Mouse (Mus musculus) MEL (cell line): ENCODE results near the gene Ofcc1. TPM values are rescaled to one million over a fixed set of nuclear protein-coding genes. Genes with fewer than 3 reads are reported as not detected.

Source experiments
- DNase-seq: peaks from one replicate; pipeline ENCODE4 v3.0.0; 2011; ENCODE audit warnings: low read depth, low spot score
- H3K27ac ChIP-seq: 2 replicates; pipeline ENCODE4 v1.5.1; 2012; ENCODE audit warnings: low read depth, mild to moderate bottlenecking, control low read depth, low read length, moderate library complexity; ENCODE audit not compliant: control insufficient read depth
- H3K27me3 ChIP-seq, 2 experiments: fragments of 150-350 bp in 1 of 2; sonication (generic) in 1 of 2; 2 replicates each; pipeline ENCODE4 v1.6.1; 2012; ENCODE audit warnings: low read length in 2 of 2, mild to moderate bottlenecking in 2 of 2, improper control_type of control experiment in 1 of 2, moderate library complexity in 1 of 2; ENCODE audit not compliant: insufficient read depth in 2 of 2, control insufficient read depth in 1 of 2
- H3K36me3 ChIP-seq, 2 experiments: 2 replicates each; pipeline ENCODE4 v1.6.1; 2012 to 2014; ENCODE audit warnings: low read length in 2 of 2, improper control_type of control experiment in 1 of 2, inconsistent platforms in 1 of 2, mild to moderate bottlenecking in 1 of 2; ENCODE audit not compliant: insufficient read depth in 2 of 2, control insufficient read depth in 1 of 2
- H3K4me1 ChIP-seq, 2 experiments: fragments of 150-350 bp in 1 of 2; sonication (generic) in 1 of 2; 2 replicates each; pipeline ENCODE4 v1.6.1; 2012; ENCODE audit warnings: low read length in 2 of 2, improper control_type of control experiment in 1 of 2, mild to moderate bottlenecking in 1 of 2; ENCODE audit not compliant: insufficient read depth in 2 of 2, control insufficient read depth in 1 of 2
- H3K4me3 ChIP-seq, 2 experiments: fragments of 150-350 bp in 1 of 2; sonication (generic) in 1 of 2; 2 replicates each; pipeline ENCODE4 v1.5.1; 2012; ENCODE audit warnings: low read depth in 2 of 2, low read length in 2 of 2, mild to moderate bottlenecking in 2 of 2, moderate library complexity in 2 of 2, control low read depth in 1 of 2, improper control_type of control experiment in 1 of 2; ENCODE audit not compliant: control insufficient read depth in 1 of 2, insufficient read depth in 1 of 2
- H3K79me2 ChIP-seq: 2 replicates; pipeline ENCODE4 v1.6.1; 2012; ENCODE audit warnings: mild to moderate bottlenecking, low read length, moderate library complexity; ENCODE audit not compliant: control insufficient read depth, poor library complexity, insufficient read depth
- H3K9ac ChIP-seq: 2 replicates; pipeline ENCODE4 v1.6.1; 2012; ENCODE audit warnings: low read depth, mild to moderate bottlenecking, control low read depth, low read length, moderate library complexity; ENCODE audit not compliant: control insufficient read depth, poor library complexity, severe bottlenecking
- H3K9me3 ChIP-seq: fragments of 150-350 bp; sonication (generic); replicated peaks from 2 replicates; pipeline ENCODE4 v1.6.1; 2012; ENCODE audit warnings: mild to moderate bottlenecking, low read length, improper control_type of control experiment, moderate library complexity; ENCODE audit not compliant: insufficient read depth
- CHD1 ChIP-seq: IDR thresholded peaks from 2 replicates; pipeline ENCODE4 v1.6.1; 2012; ENCODE audit warnings: low read depth, mild to moderate bottlenecking, inconsistent platforms, low read length, improper control_type of control experiment
- CTCF ChIP-seq, 3 experiments: IDR thresholded peaks in 2 of 3; conservative IDR thresholded peaks in 1 of 3; 2 replicates each; pipeline ENCODE4 v1.5.1; 2011 to 2012; ENCODE audit warnings: low read length in 3 of 3, low read depth in 2 of 3, mild to moderate bottlenecking in 2 of 3, improper control_type of control experiment in 1 of 3, inconsistent platforms in 1 of 3, mixed read lengths in 1 of 3, moderate library complexity in 1 of 3; ENCODE audit not compliant: control insufficient read depth in 1 of 3, insufficient read depth in 1 of 3, poor library complexity in 1 of 3, severe bottlenecking in 1 of 3
- EP300 ChIP-seq, 2 experiments: IDR thresholded peaks; 2 replicates each; pipeline ENCODE4 v1.6.1; 2011; ENCODE audit warnings: improper control_type of control experiment in 2 of 2, low read length in 2 of 2, low read depth in 1 of 2, mild to moderate bottlenecking in 1 of 2
- ETS1 ChIP-seq: IDR thresholded peaks from 2 replicates; pipeline ENCODE4 v1.6.1; 2012; ENCODE audit warnings: low read depth, mild to moderate bottlenecking, inconsistent platforms, low read length, improper control_type of control experiment, moderate library complexity
- GABPA ChIP-seq: IDR thresholded peaks from 2 replicates; pipeline ENCODE4 v1.6.1; 2012; ENCODE audit warnings: low read depth, mild to moderate bottlenecking, inconsistent platforms, low read length, improper control_type of control experiment, moderate library complexity
- GATA1 ChIP-seq: IDR thresholded peaks from 2 replicates; pipeline ENCODE4 v1.6.1; 2011; ENCODE audit warnings: low read depth, low read length, improper control_type of control experiment
- JUND ChIP-seq: IDR thresholded peaks from 2 replicates; pipeline ENCODE4 v1.6.1; 2011; ENCODE audit warnings: low read depth, mild to moderate bottlenecking, improper control_type of control experiment, low read length
- MAFK ChIP-seq: IDR thresholded peaks from 2 replicates; pipeline ENCODE4 v1.6.1; 2011; ENCODE audit warnings: low read depth, mild to moderate bottlenecking, low read length, improper control_type of control experiment, borderline replicate concordance
- MAX ChIP-seq: IDR thresholded peaks from 2 replicates; pipeline ENCODE4 v1.6.1; 2011; ENCODE audit warnings: low read length, improper control_type of control experiment
- MEF2A ChIP-seq: IDR thresholded peaks from 2 replicates; pipeline ENCODE4 v1.6.1; 2014; ENCODE audit warnings: low read depth, mild to moderate bottlenecking, inconsistent platforms, low read length, improper control_type of control experiment; ENCODE audit not compliant: poor library complexity, insufficient replicate concordance, severe bottlenecking; ENCODE audit errors: extremely low read depth
- MYB ChIP-seq: IDR thresholded peaks from 2 replicates; pipeline ENCODE4 v1.6.1; 2011; ENCODE audit warnings: mild to moderate bottlenecking, low read depth, low read length, improper control_type of control experiment
- MYC ChIP-seq: IDR thresholded peaks from 2 replicates; pipeline ENCODE4 v1.6.1; 2011; ENCODE audit warnings: low read depth, mild to moderate bottlenecking, low read length, improper control_type of control experiment, moderate library complexity
- NRF1 ChIP-seq: IDR thresholded peaks from 2 replicates; pipeline ENCODE4 v1.6.1; 2014; ENCODE audit warnings: low read depth, mild to moderate bottlenecking, inconsistent platforms, low read length, improper control_type of control experiment, moderate library complexity; ENCODE audit not compliant: poor library complexity, insufficient read depth, severe bottlenecking
- POLR2A ChIP-seq, 2 experiments: IDR thresholded peaks; 2 replicates each; pipeline ENCODE4 v1.6.1; 2011 to 2012; ENCODE audit warnings: low read length in 2 of 2, mild to moderate bottlenecking in 2 of 2, control low read depth in 1 of 2, improper control_type of control experiment in 1 of 2, low read depth in 1 of 2, moderate library complexity in 1 of 2; ENCODE audit not compliant: control insufficient read depth in 1 of 2, insufficient read depth in 1 of 2, poor library complexity in 1 of 2
- POLR2AphosphoS2 ChIP-seq: IDR thresholded peaks from 2 replicates; pipeline ENCODE4 v1.6.1; 2011; ENCODE audit warnings: low read length, improper control_type of control experiment
- RCOR1 ChIP-seq: IDR thresholded peaks from 2 replicates; pipeline ENCODE4 v1.6.1; 2012; ENCODE audit warnings: low read depth, mild to moderate bottlenecking, inconsistent platforms, low read length, improper control_type of control experiment
- TAL1 ChIP-seq: IDR thresholded peaks from 2 replicates; pipeline ENCODE4 v1.6.1; 2012; ENCODE audit warnings: mild to moderate bottlenecking, inconsistent platforms, low read length, moderate library complexity, mixed read lengths
- TBP ChIP-seq: IDR thresholded peaks from 2 replicates; pipeline ENCODE4 v1.8.0; 2011; ENCODE audit warnings: low read depth, low read length, improper control_type of control experiment
- UBTF ChIP-seq: IDR thresholded peaks from 2 replicates; pipeline ENCODE4 v1.6.1; 2012; ENCODE audit warnings: low read depth, mild to moderate bottlenecking, inconsistent platforms, low read length, improper control_type of control experiment, moderate library complexity, borderline replicate concordance; ENCODE audit not compliant: insufficient read depth
- USF1 ChIP-seq: IDR thresholded peaks from 2 replicates; pipeline ENCODE4 v1.6.1; 2014; ENCODE audit warnings: low read depth, mild to moderate bottlenecking, inconsistent platforms, low read length, improper control_type of control experiment, moderate library complexity
- USF2 ChIP-seq, 2 experiments: IDR thresholded peaks; 2 replicates each; pipeline ENCODE4 v1.6.1; 2011 to 2012; ENCODE audit warnings: improper control_type of control experiment in 2 of 2, low read length in 2 of 2, borderline replicate concordance in 1 of 2, inconsistent platforms in 1 of 2, low read depth in 1 of 2, mild to moderate bottlenecking in 1 of 2; ENCODE audit not compliant: insufficient read depth in 1 of 2
- ZC3H11A ChIP-seq: IDR thresholded peaks from 2 replicates; pipeline ENCODE4 v1.6.1; 2012; ENCODE audit warnings: low read depth, mild to moderate bottlenecking, inconsistent platforms, low read length, improper control_type of control experiment
- ZKSCAN1 ChIP-seq: IDR thresholded peaks from 2 replicates; pipeline ENCODE4 v1.6.1; 2012; ENCODE audit warnings: low read depth, mild to moderate bottlenecking, inconsistent platforms, low read length, improper control_type of control experiment, moderate library complexity
- polyA plus RNA-seq, 2 experiments: library from polyadenylated mRNA; stranded (reverse) in 1 of 2; unstranded in 1 of 2; fragments of >175 nt in 1 of 2; fragments of >200 nt in 1 of 2; gene quantifications; 2 replicates each; pipeline versions ENCODE4 v1.2.1 to v1.2.4; 2012; ENCODE audit warnings: low replicate concordance in 2 of 2, low read depth in 1 of 2; ENCODE audit not compliant: insufficient read length in 2 of 2, insufficient read depth in 1 of 2, missing spikeins in 1 of 2
- total RNA-seq: library from RNA; depleted of rRNA; stranded (reverse); fragments of 300-350 nt; gene quantifications from 2 replicates; pipeline ENCODE4 v1.2.3, GENCODE M21; 2012

Gene Ofcc1
- total and polyA plus RNA-seq, 3 experiments, result not detected

- Histone ChIP-seq H3K9ac (no peak overlapping the region), H3K4me1 (no peaks in the 10 kb centered on the region), H3K27me3 (no peaks in the 10 kb centered on the region), H3K79me2 (no peaks in the 10 kb centered on the region), H3K9me3 (no peaks in the 10 kb centered on the region)
- no peak for DNase-seq
- no peak for TF ChIP-seq POLR2A (IDR thresholded peaks at IDR 0.05; ENCODE audit: control insufficient read depth in 1 of 2, insufficient read depth in 1 of 2, low read depth in 1 of 2, low read length in 2 of 2, poor library complexity in 1 of 2)
- no peak for TF ChIP-seq MAFK
- no peak for TF ChIP-seq POLR2AphosphoS2
- TF ChIP-seq USF1, result no peak
- no peak for TF ChIP-seq CTCF (IDR thresholded peaks at IDR 0.05 in 2 of 3, conservative IDR thresholded peaks at IDR 0.05 in 1 of 3; ENCODE audit: control insufficient read depth in 1 of 3, insufficient read depth in 1 of 3, low read depth in 2 of 3, low read length in 3 of 3, poor library complexity in 1 of 3, severe bottlenecking in 1 of 3)
- no peak for TF ChIP-seq JUND
- TF ChIP-seq USF2 (IDR thresholded peaks at IDR 0.05; ENCODE audit: borderline replicate concordance in 1 of 2, insufficient read depth in 1 of 2, low read depth in 1 of 2, low read length in 2 of 2), result no peak
- TF ChIP-seq RCOR1, result no peak
- no peak for TF ChIP-seq ZKSCAN1
- no peak for TF ChIP-seq ETS1
- TF ChIP-seq TBP, result no peak
- TF ChIP-seq, all 39 proteins: peak for 0
- Histone ChIP-seq H3K27ac (no peak overlapping the region), H3K36me3 (no peaks in the 10 kb centered on the region), H3K4me3 (no peak overlapping the region)
Observed at GRCm38 (mm10) chr13:40155466-40155865, 205.8 kb downstream of the Ofcc1 start.

GRCm38 (mm10) chr13:40139906-40140305, 221.3 kb downstream of the Ofcc1 start:
- no peaks in the 10 kb centered on the region for H3K27me3 ChIP-seq
- H3K79me2 ChIP-seq, result no peaks in the 10 kb centered on the region
- H3K9me3 ChIP-seq, result no peaks in the 10 kb centered on the region
- no peak overlapping the region for H3K4me3 ChIP-seq
- no peak overlapping the region for H3K9ac ChIP-seq
- no peak for TF ChIP-seq MEF2A
- TF ChIP-seq, all 39 proteins: peak for 0
- DNase-seq, result no peak
- Histone ChIP-seq H3K36me3 (no peaks in the 10 kb centered on the region), H3K27ac (no peak overlapping the region), H3K4me1 (no peaks in the 10 kb centered on the region)

- H3K9ac ChIP-seq, result no peak overlapping the region
- DNase-seq, result no peak
- H3K4me3 ChIP-seq, result no peak overlapping the region
Observed at GRCm38 (mm10) chr13:40136096-40136495, 225.2 kb downstream of the Ofcc1 start.

More at GRCm38 (mm10) chr13:40136096-40136495, 225.2 kb downstream of the Ofcc1 start:
- no peaks in the 10 kb centered on the region for H3K36me3 ChIP-seq
- TF ChIP-seq NRF1, result no peak
- no peak for TF ChIP-seq RCOR1
- no peak for TF ChIP-seq TAL1
- no peak for TF ChIP-seq GATA1
- no peak for TF ChIP-seq GABPA
- TF ChIP-seq MYB, result no peak
- no peak for TF ChIP-seq CHD1
- TF ChIP-seq ZC3H11A, result no peak
- TF ChIP-seq MYC, result no peak
- no peak for TF ChIP-seq MAX
- TF ChIP-seq ZKSCAN1, result no peak
- no peak for TF ChIP-seq CTCF (IDR thresholded peaks at IDR 0.05 in 2 of 3, conservative IDR thresholded peaks at IDR 0.05 in 1 of 3; ENCODE audit: control insufficient read depth in 1 of 3, insufficient read depth in 1 of 3, low read depth in 2 of 3, low read length in 3 of 3, poor library complexity in 1 of 3, severe bottlenecking in 1 of 3)
- no peak for TF ChIP-seq UBTF
- TF ChIP-seq USF1, result no peak
- no peak for TF ChIP-seq EP300 (IDR thresholded peaks at IDR 0.05; ENCODE audit: low read depth in 1 of 2, low read length in 2 of 2)
- H3K79me2 ChIP-seq, result no peaks in the 10 kb centered on the region
- no peaks in the 10 kb centered on the region for H3K27me3 ChIP-seq
- no peaks in the 10 kb centered on the region for H3K4me1 ChIP-seq
- no peak overlapping the region for H3K27ac ChIP-seq
- H3K9me3 ChIP-seq, result no peaks in the 10 kb centered on the region
